Mouse (Mus musculus) MEL (cell line): ENCODE measurements around the gene Rnf145. TPM values are rescaled to one million over a fixed set of nuclear protein-coding genes. Genes with fewer than 3 reads are reported as not detected.
A peak's percentile ranks its signal among the peaks of the same experiment; 100 is the strongest.

Source experiments
- DNase-seq: peaks from one replicate; pipeline ENCODE4 v3.0.0; 2011; ENCODE audit warnings: low read depth, low spot score
- H3K27ac ChIP-seq: 2 replicates; pipeline ENCODE4 v1.5.1; 2012; ENCODE audit warnings: low read depth, mild to moderate bottlenecking, control low read depth, low read length, moderate library complexity; ENCODE audit not compliant: control insufficient read depth
- H3K27me3 ChIP-seq, 2 experiments: fragments of 150-350 bp in 1 of 2; sonication (generic) in 1 of 2; 2 replicates each; pipeline ENCODE4 v1.6.1; 2012; ENCODE audit warnings: low read length in 2 of 2, mild to moderate bottlenecking in 2 of 2, improper control_type of control experiment in 1 of 2, moderate library complexity in 1 of 2; ENCODE audit not compliant: insufficient read depth in 2 of 2, control insufficient read depth in 1 of 2
- H3K36me3 ChIP-seq, 2 experiments: 2 replicates each; pipeline ENCODE4 v1.6.1; 2012 to 2014; ENCODE audit warnings: low read length in 2 of 2, improper control_type of control experiment in 1 of 2, inconsistent platforms in 1 of 2, mild to moderate bottlenecking in 1 of 2; ENCODE audit not compliant: insufficient read depth in 2 of 2, control insufficient read depth in 1 of 2
- H3K4me1 ChIP-seq, 2 experiments: fragments of 150-350 bp in 1 of 2; sonication (generic) in 1 of 2; 2 replicates each; pipeline ENCODE4 v1.6.1; 2012; ENCODE audit warnings: low read length in 2 of 2, improper control_type of control experiment in 1 of 2, mild to moderate bottlenecking in 1 of 2; ENCODE audit not compliant: insufficient read depth in 2 of 2, control insufficient read depth in 1 of 2
- H3K4me3 ChIP-seq, 2 experiments: fragments of 150-350 bp in 1 of 2; sonication (generic) in 1 of 2; 2 replicates each; pipeline ENCODE4 v1.5.1; 2012; ENCODE audit warnings: low read depth in 2 of 2, low read length in 2 of 2, mild to moderate bottlenecking in 2 of 2, moderate library complexity in 2 of 2, control low read depth in 1 of 2, improper control_type of control experiment in 1 of 2; ENCODE audit not compliant: control insufficient read depth in 1 of 2, insufficient read depth in 1 of 2
- H3K79me2 ChIP-seq: 2 replicates; pipeline ENCODE4 v1.6.1; 2012; ENCODE audit warnings: mild to moderate bottlenecking, low read length, moderate library complexity; ENCODE audit not compliant: control insufficient read depth, poor library complexity, insufficient read depth
- H3K9ac ChIP-seq: 2 replicates; pipeline ENCODE4 v1.6.1; 2012; ENCODE audit warnings: low read depth, mild to moderate bottlenecking, control low read depth, low read length, moderate library complexity; ENCODE audit not compliant: control insufficient read depth, poor library complexity, severe bottlenecking
- H3K9me3 ChIP-seq: fragments of 150-350 bp; sonication (generic); replicated peaks from 2 replicates; pipeline ENCODE4 v1.6.1; 2012; ENCODE audit warnings: mild to moderate bottlenecking, low read length, improper control_type of control experiment, moderate library complexity; ENCODE audit not compliant: insufficient read depth
- CHD1 ChIP-seq: IDR thresholded peaks from 2 replicates; pipeline ENCODE4 v1.6.1; 2012; ENCODE audit warnings: low read depth, mild to moderate bottlenecking, inconsistent platforms, low read length, improper control_type of control experiment
- CTCF ChIP-seq, 3 experiments: IDR thresholded peaks in 2 of 3; conservative IDR thresholded peaks in 1 of 3; 2 replicates each; pipeline ENCODE4 v1.5.1; 2011 to 2012; ENCODE audit warnings: low read length in 3 of 3, low read depth in 2 of 3, mild to moderate bottlenecking in 2 of 3, improper control_type of control experiment in 1 of 3, inconsistent platforms in 1 of 3, mixed read lengths in 1 of 3, moderate library complexity in 1 of 3; ENCODE audit not compliant: control insufficient read depth in 1 of 3, insufficient read depth in 1 of 3, poor library complexity in 1 of 3, severe bottlenecking in 1 of 3
- ELF1 ChIP-seq: IDR thresholded peaks from 2 replicates; pipeline ENCODE4 v1.6.1; 2014; ENCODE audit warnings: low read depth, mild to moderate bottlenecking, inconsistent platforms, low read length, improper control_type of control experiment, moderate library complexity
- EP300 ChIP-seq, 2 experiments: IDR thresholded peaks; 2 replicates each; pipeline ENCODE4 v1.6.1; 2011; ENCODE audit warnings: improper control_type of control experiment in 2 of 2, low read length in 2 of 2, low read depth in 1 of 2, mild to moderate bottlenecking in 1 of 2
- ETS1 ChIP-seq: IDR thresholded peaks from 2 replicates; pipeline ENCODE4 v1.6.1; 2012; ENCODE audit warnings: low read depth, mild to moderate bottlenecking, inconsistent platforms, low read length, improper control_type of control experiment, moderate library complexity
- GATA1 ChIP-seq: IDR thresholded peaks from 2 replicates; pipeline ENCODE4 v1.6.1; 2011; ENCODE audit warnings: low read depth, low read length, improper control_type of control experiment
- JUND ChIP-seq: IDR thresholded peaks from 2 replicates; pipeline ENCODE4 v1.6.1; 2011; ENCODE audit warnings: low read depth, mild to moderate bottlenecking, improper control_type of control experiment, low read length
- MAFK ChIP-seq: IDR thresholded peaks from 2 replicates; pipeline ENCODE4 v1.6.1; 2011; ENCODE audit warnings: low read depth, mild to moderate bottlenecking, low read length, improper control_type of control experiment, borderline replicate concordance
- MAX ChIP-seq: IDR thresholded peaks from 2 replicates; pipeline ENCODE4 v1.6.1; 2011; ENCODE audit warnings: low read length, improper control_type of control experiment
- MYC ChIP-seq: IDR thresholded peaks from 2 replicates; pipeline ENCODE4 v1.6.1; 2011; ENCODE audit warnings: low read depth, mild to moderate bottlenecking, low read length, improper control_type of control experiment, moderate library complexity
- NELFE ChIP-seq: IDR thresholded peaks from 2 replicates; pipeline ENCODE4 v1.6.1; 2011; ENCODE audit warnings: low read depth, low read length, improper control_type of control experiment
- POLR2AphosphoS2 ChIP-seq: IDR thresholded peaks from 2 replicates; pipeline ENCODE4 v1.6.1; 2011; ENCODE audit warnings: low read length, improper control_type of control experiment
- POLR2AphosphoS5 ChIP-seq: IDR thresholded peaks from 2 replicates; pipeline ENCODE4 v1.6.1; 2012; ENCODE audit warnings: low read depth, borderline replicate concordance, mild to moderate bottlenecking, inconsistent platforms, low read length, moderate library complexity, mixed read lengths
- SMC3 ChIP-seq: IDR thresholded peaks from 2 replicates; pipeline ENCODE4 v1.6.1; 2011; ENCODE audit warnings: low read depth, low read length, improper control_type of control experiment
- TAL1 ChIP-seq: IDR thresholded peaks from 2 replicates; pipeline ENCODE4 v1.6.1; 2012; ENCODE audit warnings: mild to moderate bottlenecking, inconsistent platforms, low read length, moderate library complexity, mixed read lengths
- TBP ChIP-seq: IDR thresholded peaks from 2 replicates; pipeline ENCODE4 v1.8.0; 2011; ENCODE audit warnings: low read depth, low read length, improper control_type of control experiment
- TCF12 ChIP-seq: IDR thresholded peaks from 2 replicates; pipeline ENCODE4 v1.6.1; 2014; ENCODE audit warnings: low read depth, mild to moderate bottlenecking, inconsistent platforms, low read length, improper control_type of control experiment, moderate library complexity
- UBTF ChIP-seq: IDR thresholded peaks from 2 replicates; pipeline ENCODE4 v1.6.1; 2012; ENCODE audit warnings: low read depth, mild to moderate bottlenecking, inconsistent platforms, low read length, improper control_type of control experiment, moderate library complexity, borderline replicate concordance; ENCODE audit not compliant: insufficient read depth
- USF1 ChIP-seq: IDR thresholded peaks from 2 replicates; pipeline ENCODE4 v1.6.1; 2014; ENCODE audit warnings: low read depth, mild to moderate bottlenecking, inconsistent platforms, low read length, improper control_type of control experiment, moderate library complexity
- ZKSCAN1 ChIP-seq: IDR thresholded peaks from 2 replicates; pipeline ENCODE4 v1.6.1; 2012; ENCODE audit warnings: low read depth, mild to moderate bottlenecking, inconsistent platforms, low read length, improper control_type of control experiment, moderate library complexity
- ZMIZ1 ChIP-seq: IDR thresholded peaks from 2 replicates; pipeline ENCODE4 v1.6.1; 2012; ENCODE audit warnings: low read depth, mild to moderate bottlenecking, inconsistent platforms, low read length, improper control_type of control experiment, moderate library complexity
- polyA plus RNA-seq, 2 experiments: library from polyadenylated mRNA; stranded (reverse) in 1 of 2; unstranded in 1 of 2; fragments of >175 nt in 1 of 2; fragments of >200 nt in 1 of 2; gene quantifications; 2 replicates each; pipeline versions ENCODE4 v1.2.1 to v1.2.4; 2012; ENCODE audit warnings: low replicate concordance in 2 of 2, low read depth in 1 of 2; ENCODE audit not compliant: insufficient read length in 2 of 2, insufficient read depth in 1 of 2, missing spikeins in 1 of 2
- total RNA-seq: library from RNA; depleted of rRNA; stranded (reverse); fragments of 300-350 nt; gene quantifications from 2 replicates; pipeline ENCODE4 v1.2.3, GENCODE M21; 2012

The Rnf145 gene
- total and polyA plus RNA-seq, 3 experiments = 73.5 to 94.1 TPM; not detected in 1

DNA sequence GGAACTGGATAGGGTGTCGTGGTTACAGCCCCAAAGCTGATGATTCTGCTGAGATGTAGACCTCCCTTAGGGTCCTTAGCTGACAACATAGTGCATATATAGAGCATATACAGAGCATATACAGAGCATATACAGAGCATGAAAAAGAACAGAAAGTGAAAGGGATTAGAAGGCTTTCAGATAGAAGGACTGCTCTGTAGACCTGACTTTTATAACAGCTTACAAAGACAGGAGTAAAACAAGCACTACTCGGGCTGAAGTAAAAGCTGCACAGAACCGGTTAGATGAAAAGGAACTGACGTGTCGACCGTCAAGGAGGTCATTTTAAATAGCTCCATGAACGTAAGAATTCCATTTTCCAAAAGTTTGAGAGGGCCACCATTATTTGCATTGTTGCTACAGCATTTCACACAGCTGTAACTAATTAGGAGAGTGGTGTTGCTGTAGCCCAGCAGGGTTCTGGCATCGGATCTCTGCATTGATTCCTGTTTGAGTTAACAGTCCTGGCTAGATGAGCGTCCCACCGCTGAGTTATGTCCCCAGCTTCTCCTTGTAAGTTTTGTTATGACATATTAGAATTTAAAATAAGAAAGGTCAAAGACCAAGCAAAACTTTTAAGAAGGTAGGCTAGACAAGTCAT lies 20.6 kb downstream of the Rnf145 start:
- Histone ChIP-seq H3K27ac (no peak overlapping the region), H3K27me3 (no peaks in the 10 kb centered on the region), H3K9me3 (no peaks in the 10 kb centered on the region), H3K36me3 (peaks cover 0 to 55% of the 10 kb centered on the region in 2 experiments; a peak in 2 of 4 replicates), H3K4me3 (no peak overlapping the region), H3K4me1 (no peaks in the 10 kb centered on the region), H3K79me2 (peaks cover 2% of the 10 kb centered on the region; the same call in 1 of the 2 replicates), H3K9ac (no peak overlapping the region)
- no peak for DNase-seq
- no peak for TF ChIP-seq POLR2AphosphoS2
- TF ChIP-seq TAL1 = no peak
- TF ChIP-seq SMC3 = no peak

- H3K36me3 ChIP-seq = peaks cover 0 to 57% of the 10 kb centered on the region in 2 experiments; a peak in 2 of 4 replicates
- H3K79me2 ChIP-seq = peaks cover 2% of the 10 kb centered on the region; the same call in 1 of the 2 replicates
- DNase-seq = peak; percentile 44
- no peak overlapping the region for H3K4me3 ChIP-seq
- no peaks in the 10 kb centered on the region for H3K27me3 ChIP-seq
- no peak overlapping the region for H3K9ac ChIP-seq
- no peaks in the 10 kb centered on the region for H3K9me3 ChIP-seq
- H3K4me1 ChIP-seq = no peaks in the 10 kb centered on the region
- no peak overlapping the region for H3K27ac ChIP-seq
- no peak for TF ChIP-seq EP300 (IDR thresholded peaks at IDR 0.05; ENCODE audit: low read depth in 1 of 2, low read length in 2 of 2)
- TF ChIP-seq ZKSCAN1 = no peak
- TF ChIP-seq TBP = no peak
- no peak for TF ChIP-seq USF1
- TF ChIP-seq TCF12 = no peak
- no peak for TF ChIP-seq TAL1
- no peak for TF ChIP-seq UBTF
These were observed 21.5 kb downstream of the Rnf145 start for GRCm38 (mm10) chr11:44540243-44540642.

DNA sequence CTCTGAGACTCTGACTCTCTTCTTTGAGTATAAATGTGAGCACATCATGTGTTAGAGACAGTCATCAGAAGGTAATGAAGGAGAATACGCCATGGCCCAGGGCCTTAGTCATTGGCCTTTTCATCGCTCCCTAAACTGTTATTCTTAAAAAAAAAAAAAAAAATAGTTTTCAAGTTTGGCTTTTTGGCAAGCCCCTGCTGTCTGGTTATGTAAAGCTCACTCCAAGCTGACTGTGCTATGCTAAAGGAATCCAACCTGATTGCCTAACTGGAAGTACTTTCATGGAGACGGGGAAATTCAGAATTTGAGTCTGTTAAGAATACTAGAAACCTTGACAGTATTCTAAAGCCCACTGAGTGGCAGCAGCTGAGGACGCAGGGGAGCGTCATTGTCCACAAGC lies 22.5 kb downstream of the Rnf145 start:
- H3K9me3 ChIP-seq = no peaks in the 10 kb centered on the region
- peaks cover 2% of the 10 kb centered on the region; the same call in 1 of the 2 replicates for H3K79me2 ChIP-seq
- no peaks in the 10 kb centered on the region for H3K4me1 ChIP-seq
- no peak overlapping the region for H3K4me3 ChIP-seq
- peaks cover 0 to 56% of the 10 kb centered on the region in 2 experiments; a peak in 2 of 4 replicates for H3K36me3 ChIP-seq
- TF ChIP-seq POLR2AphosphoS5 = no peak
- no peak for TF ChIP-seq UBTF
- TF ChIP-seq MAFK = no peak
- TF ChIP-seq ETS1 = no peak
- no peak for TF ChIP-seq ELF1
- no peak for TF ChIP-seq MAX
- no peak for TF ChIP-seq MYC
- no peak for TF ChIP-seq ZMIZ1
- no peak for TF ChIP-seq JUND
- no peak for TF ChIP-seq CTCF (IDR thresholded peaks at IDR 0.05 in 2 of 3, conservative IDR thresholded peaks at IDR 0.05 in 1 of 3; ENCODE audit: control insufficient read depth in 1 of 3, insufficient read depth in 1 of 3, low read depth in 2 of 3, low read length in 3 of 3, poor library complexity in 1 of 3, severe bottlenecking in 1 of 3)
- no peak for TF ChIP-seq POLR2AphosphoS2
- no peak for TF ChIP-seq SMC3
- no peak for TF ChIP-seq GATA1
- no peak for TF ChIP-seq NELFE
- no peak for TF ChIP-seq CHD1
- TF ChIP-seq USF1 = no peak
- no peaks in the 10 kb centered on the region for H3K27me3 ChIP-seq
- DNase-seq = no peak
- H3K9ac ChIP-seq = no peak overlapping the region
- H3K27ac ChIP-seq = no peak overlapping the region
